Mouse (Mus musculus) subcutaneous adipose tissue, adult 2 months (tissue): ENCODE results near the gene Lrrc19. TPM values are rescaled to one million over a fixed set of nuclear protein-coding genes. Genes with fewer than 3 reads are reported as not detected.

Experiments
- polyA plus RNA-seq: library from polyadenylated mRNA; depleted of rRNA; stranded (reverse); fragments of >200 nt; gene quantifications from 2 replicates; pipeline ENCODE4 v1.2.3, GENCODE M21; 2012; ENCODE audit warnings: low replicate concordance; rRNA removed

The Lrrc19 gene
- not detected in 2 replicates for polyA plus RNA-seq

GRCm38 (mm10) chr4:94649920-94650319, at the start of gene Lrrc19:
Gene Lrrc19, minus strand, starts transcription at chr4:94650144.

GRCm38 (mm10) chr4:94613972-94614626, 35.8 kb downstream of the Lrrc19 start, which contains the start of gene Ift74:
Gene Ift74, plus strand, starts transcription at chr4:94614491.

GRCm38 (mm10) chr4:94603031-94603629, 46.8 kb downstream of the Lrrc19 start, which contains the start of gene Plaa:
Gene Plaa, minus strand, starts transcription at chr4:94603244.

Other genes with a start within 250 kb of the Lrrc19 start
- gene Gm10306, start 93.6 kb downstream of the Lrrc19 start, polyA plus RNA-seq = not detected in 2 replicates
- gene Caap1, start 93.3 kb downstream of the Lrrc19 start, polyA plus RNA-seq = 1.7 and 4.8 TPM in 2 replicates
- gene Plaa, start 46.9 kb downstream of the Lrrc19 start, polyA plus RNA-seq = 23.3 and 58.4 TPM in 2 replicates
- gene Ift74, start 35.7 kb downstream of the Lrrc19 start, polyA plus RNA-seq = 1.0 and 3.4 TPM in 2 replicates
- gene Tek, start 89.1 kb upstream of the Lrrc19 start, polyA plus RNA-seq = 21.6 and 25.7 TPM in 2 replicates